Mouse (Mus musculus) CH12.LX (cell line): ENCODE data around the gene Krtap9-1.

Source experiments
- CHD1 ChIP-seq: IDR thresholded peaks from 2 replicates; pipeline ENCODE4 v1.6.1; 2012; ENCODE audit warnings: low read depth, low read length, improper control_type of control experiment, inconsistent platforms
- CTCF ChIP-seq, 2 experiments: IDR thresholded peaks in 1 of 2; conservative IDR thresholded peaks in 1 of 2; 2 replicates each; pipeline ENCODE4 v1.5.1; 2011 to 2012; ENCODE audit warnings: low read depth in 2 of 2, low read length in 2 of 2, improper control_type of control experiment in 1 of 2, inconsistent platforms in 1 of 2, mild to moderate bottlenecking in 1 of 2, moderate library complexity in 1 of 2
- GABPA ChIP-seq: IDR thresholded peaks from 2 replicates; pipeline ENCODE4 v1.6.1; 2012; ENCODE audit warnings: low read depth, low read length, improper control_type of control experiment, inconsistent platforms; ENCODE audit not compliant: insufficient replicate concordance
- MAX ChIP-seq: IDR thresholded peaks from 2 replicates; pipeline ENCODE4 v1.6.1; 2011; ENCODE audit warnings: low read length, improper control_type of control experiment
- PAX5 ChIP-seq: IDR thresholded peaks from 2 replicates; pipeline ENCODE4 v1.6.1; 2012; ENCODE audit warnings: low read length, inconsistent platforms, mixed read lengths
- POLR2A ChIP-seq: IDR thresholded peaks from 2 replicates; pipeline ENCODE4 v1.6.1; 2011; ENCODE audit warnings: low read depth, mild to moderate bottlenecking, improper control_type of control experiment, low read length
- POLR2AphosphoS2 ChIP-seq: IDR thresholded peaks from 2 replicates; pipeline ENCODE4 v1.6.1; 2011; ENCODE audit warnings: low read depth, low read length, improper control_type of control experiment
- RCOR1 ChIP-seq: conservative IDR thresholded peaks from 2 replicates; pipeline ENCODE4 v1.6.1; 2012; ENCODE audit warnings: low read depth, mild to moderate bottlenecking, inconsistent platforms, low read length, improper control_type of control experiment
- TBP ChIP-seq: conservative IDR thresholded peaks from 2 replicates; pipeline ENCODE4 v1.6.1; 2011; ENCODE audit warnings: low read depth, low read length, improper control_type of control experiment
- USF1 ChIP-seq: IDR thresholded peaks from 2 replicates; pipeline ENCODE4 v1.6.1; 2014; ENCODE audit warnings: low read depth, mild to moderate bottlenecking, inconsistent platforms, low read length, improper control_type of control experiment
- USF2 ChIP-seq: conservative IDR thresholded peaks from 2 replicates; pipeline ENCODE4 v1.6.1; 2011; ENCODE audit warnings: low read depth, low read length, improper control_type of control experiment
- ZMIZ1 ChIP-seq: IDR thresholded peaks from 2 replicates; pipeline ENCODE4 v1.6.1; 2012; ENCODE audit warnings: low read depth, mild to moderate bottlenecking, inconsistent platforms, low read length, improper control_type of control experiment

GRCm38 (mm10) chr11:99858761-99859160 lies 14.4 kb upstream of the Krtap9-1 start:
- TF ChIP-seq POLR2AphosphoS2, result no peak
- no peak for TF ChIP-seq USF2
- no peak for TF ChIP-seq POLR2A
- no peak for TF ChIP-seq PAX5
- TF ChIP-seq CTCF (conservative IDR thresholded peaks at IDR 0.05 in 1 of 2, IDR thresholded peaks at IDR 0.05 in 1 of 2; ENCODE audit: low read depth in 2 of 2, low read length in 2 of 2), result no peak
- TF ChIP-seq TBP, result no peak
- TF ChIP-seq USF1, result no peak
- TF ChIP-seq RCOR1, result no peak
- no peak for TF ChIP-seq CHD1
- TF ChIP-seq MAX, result no peak
- TF ChIP-seq GABPA, result no peak
- TF ChIP-seq ZMIZ1, result no peak
